Mouse (Mus musculus) heart, adult 2 months (tissue): ENCODE measurements around the gene Slc30a9. TPM values are rescaled to one million over a fixed set of nuclear protein-coding genes. Genes with fewer than 3 reads are reported as not detected.
A peak's percentile ranks its signal among the peaks of the same experiment; 100 is the strongest.

Experiments used
- DNase-seq, 2 experiments: peaks; one replicate each; pipeline ENCODE4 v3.0.0; 2021
- H3K27ac ChIP-seq: fragments of 200-600 bp; 2 replicates; pipeline ENCODE4 v1.8.1; 2022
- H3K27me3 ChIP-seq: fragments of 200-500 bp; 2 replicates; pipeline ENCODE4 v1.6.1; 2012; ENCODE audit warnings: mild to moderate bottlenecking, low read length, inconsistent platforms, mixed read lengths; ENCODE audit not compliant: control insufficient read depth, insufficient read depth
- H3K36me3 ChIP-seq: fragments of 200-500 bp; 2 replicates; pipeline ENCODE4 v1.6.1; 2012; ENCODE audit warnings: low read length, inconsistent platforms; ENCODE audit not compliant: control insufficient read depth, insufficient read depth
- H3K4me1 ChIP-seq: fragments of 200-500 bp; 2 replicates; pipeline ENCODE4 v1.6.1; 2011; ENCODE audit warnings: low read length; ENCODE audit not compliant: control insufficient read depth, insufficient read depth
- H3K4me3 ChIP-seq: fragments of 200-600 bp; 2 replicates; pipeline ENCODE4 v1.8.1; 2022
- H3K79me2 ChIP-seq: fragments of 200-500 bp; replicated peaks from 2 replicates; pipeline ENCODE4 v1.6.1; 2012; ENCODE audit warnings: mild to moderate bottlenecking, inconsistent platforms, low read length, moderate library complexity, mixed read lengths; ENCODE audit not compliant: control insufficient read depth, insufficient read depth
- H3K9ac ChIP-seq: fragments of 200-500 bp; 2 replicates; pipeline ENCODE4 v1.6.1; 2012; ENCODE audit warnings: low read depth, mild to moderate bottlenecking, control low read depth, inconsistent platforms, low read length, mixed read lengths
- CTCF ChIP-seq: fragments of 200-600 bp; IDR thresholded peaks from 2 replicates; pipeline ENCODE4 v1.8.1; 2022; ENCODE audit warnings: antibody characterized with exemption, mild to moderate bottlenecking, moderate library complexity
- EP300 ChIP-seq: fragments of 200-500 bp; IDR thresholded peaks from 2 replicates; pipeline ENCODE4 v1.6.1; 2011; ENCODE audit warnings: low read depth, low read length, control low read depth; ENCODE audit not compliant: insufficient read depth
- POLR2A ChIP-seq: fragments of 200-500 bp; IDR thresholded peaks from 2 replicates; pipeline ENCODE4 v1.6.1; 2011; ENCODE audit warnings: mild to moderate bottlenecking, low read depth, low read length, control low read depth; ENCODE audit not compliant: insufficient read depth
- WGBS: fragments of 180-500 bp; shearing (Covaris S2); methylation state at CpG from one replicate; pipeline ENCODE4 v1.1.7; 2018; 5-methylcytosine and 5-hydroxymethylcytosine counted together
- intact Hi-C: fragments of 180-260 bp; cut with DNase I; formaldehyde crosslinking; loops from one replicate; pipeline ENCODE4 v1.15.1; 2025
- long read RNA-seq: library from polyadenylated mRNA; stranded (forward); transcript quantifications from one replicate; pipeline ENCODE4 v2.0.0, GENCODE M21; 2021
- polyA plus RNA-seq: library from polyadenylated mRNA; depleted of rRNA; stranded (reverse); fragments of >200 nt; gene quantifications from 2 replicates; pipeline ENCODE4 v1.2.3, GENCODE M21; 2012; rRNA removed
- total RNA-seq, 2 experiments: library from RNA; stranded (reverse); gene quantifications; 2 replicates each; pipeline ENCODE4 v1.2.3; 2021

The Slc30a9 gene
- 100 to 1,000 TPM; 156 to 171 TPM for total RNA-seq
- 36.2 and 97.0 TPM in 2 replicates for polyA plus RNA-seq
- long read RNA-seq, full-length matches to known transcripts: 241 of 265 reads
- long read RNA-seq, partial matches to known transcripts: 9 of 265 reads
- long read RNA-seq, other reads (novel, unspliced or antisense): 15 of 265 reads

DNA sequence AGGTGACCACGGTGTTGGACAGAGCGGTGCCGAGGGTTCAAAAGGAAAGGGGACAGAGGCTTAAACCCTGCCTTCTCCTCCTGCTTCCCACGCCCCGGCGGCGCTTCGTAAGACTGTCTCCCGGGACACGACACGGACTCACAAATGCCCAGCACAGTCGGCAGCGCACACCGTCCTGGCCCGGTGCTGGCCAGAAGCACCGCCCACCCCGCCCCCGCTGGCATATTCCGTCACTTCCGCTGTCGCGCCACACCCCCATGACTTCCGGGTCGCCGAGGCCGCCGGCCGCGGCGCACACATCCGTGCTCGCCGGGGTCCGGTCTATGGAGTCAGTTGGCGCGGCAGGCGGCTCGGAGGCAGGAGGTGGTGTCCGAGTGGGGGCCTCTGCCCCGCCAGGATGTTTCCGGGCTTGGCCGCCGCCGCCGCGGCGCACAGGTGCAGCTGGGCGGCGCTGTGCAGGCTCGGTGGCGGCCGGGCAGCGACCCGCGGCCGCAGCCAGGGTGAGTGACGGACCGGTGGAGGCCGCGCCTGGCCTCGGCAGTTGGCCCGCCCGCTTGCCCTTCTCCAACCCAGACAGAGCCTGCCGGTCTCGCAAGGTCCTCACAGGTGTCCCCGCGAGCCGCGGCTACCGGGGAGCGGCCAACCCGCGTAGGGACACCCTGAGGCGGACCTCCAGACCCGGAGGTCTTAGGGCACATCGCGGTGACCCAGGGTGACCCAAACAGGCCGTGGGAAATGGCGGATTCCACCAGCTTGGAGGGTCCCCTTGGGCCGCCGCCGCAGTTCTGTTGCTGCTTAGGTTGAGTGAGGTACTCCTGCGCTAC is at the start of gene Slc30a9:
Gene Slc30a9 (plus strand): TSS at position 258 of the 824 bp plus-strand sequence.
- H3K36me3 ChIP-seq: peaks cover 11% of the 10 kb centered on the region
- peak within 1 kb of the TSS; percentile 85 for H3K4me3 ChIP-seq
- intact Hi-C loops: loop anchor here (2.0 kb wide), 1 partner anchor 46 kb away; the partner anchor contains the start of gene Tmem33
- peaks cover 7% of the 10 kb centered on the region for H3K79me2 ChIP-seq
- peak within 1 kb of the TSS; percentile 95 for H3K9ac ChIP-seq
- peaks cover 1% of the 10 kb centered on the region; the same call in 1 of the 2 replicates for H3K4me1 ChIP-seq
- TF ChIP-seq EP300 (peak; percentile 63; the same call in 1 of the 2 replicates), POLR2A (peak; percentile 95), CTCF (peak; percentile 51)
- WGBS: 1% methylated on average over 83 of the region's 83 CpGs
- peak; percentile 93 to 96 for DNase-seq
- H3K27me3 ChIP-seq: no peaks in the 10 kb centered on the region
- peak within 1 kb of the TSS; percentile 93 for H3K27ac ChIP-seq

DNA sequence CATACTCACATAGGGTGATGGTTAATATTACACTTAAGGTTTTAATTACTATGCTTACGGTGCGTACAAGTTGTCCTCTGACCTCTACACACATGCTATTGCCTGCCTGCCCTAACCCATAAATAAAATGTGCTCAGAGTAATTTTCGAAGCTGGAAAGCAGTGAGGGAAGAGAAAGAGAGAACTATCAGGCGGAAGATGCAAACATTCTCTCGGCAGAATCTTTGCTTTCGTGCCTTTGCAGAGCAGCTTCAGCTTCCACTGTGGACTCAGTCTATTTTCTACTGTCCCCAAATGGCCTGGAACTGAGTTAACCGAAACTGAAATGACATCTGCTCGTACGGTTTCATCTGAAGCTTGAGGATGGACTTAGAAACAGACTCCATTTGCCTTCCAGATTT is 48.3 kb upstream of the Slc30a9 start:
- 84% methylated on average over 9 of the region's 9 CpGs for WGBS
- peaks cover 7% of the 10 kb centered on the region for H3K36me3 ChIP-seq
- H3K9ac ChIP-seq: no peak overlapping the region
- H3K27me3 ChIP-seq: no peaks in the 10 kb centered on the region
- TF ChIP-seq POLR2A: no peak
- no peak for TF ChIP-seq EP300
- no peak for TF ChIP-seq CTCF
- DNase-seq: no peak
- H3K4me3 ChIP-seq: no peak overlapping the region
- no peak overlapping the region for H3K27ac ChIP-seq
- peaks cover 2% of the 10 kb centered on the region; the same call in 1 of the 2 replicates for H3K4me1 ChIP-seq
- intact Hi-C loops: no loop called here
- H3K79me2 ChIP-seq: 0 out of 2 replicates have a peak, but pooled peaks cover 2% of the 10 kb centered on the region

DNA sequence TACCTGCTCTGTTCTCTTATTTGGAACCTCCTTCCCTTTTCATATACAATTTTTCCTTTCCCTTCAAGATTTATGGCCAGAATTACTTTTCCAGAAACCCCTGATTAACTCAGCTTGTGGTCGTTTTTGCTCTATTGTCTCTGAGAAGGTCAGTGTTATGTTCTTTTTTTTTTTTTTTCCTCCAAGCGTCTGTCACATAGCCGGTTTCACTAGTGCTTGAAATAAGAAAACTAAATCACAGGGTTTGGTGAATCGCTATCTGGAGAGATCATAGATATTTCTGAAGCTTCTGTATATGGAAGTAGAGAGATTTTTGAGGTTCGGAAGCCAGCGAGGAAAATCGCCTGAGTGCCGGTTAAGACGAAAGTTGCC is 46.6 kb upstream of the Slc30a9 start:
- H3K4me1 ChIP-seq: peaks cover 2% of the 10 kb centered on the region; the same call in 1 of the 2 replicates
- peak overlapping the region; percentile 95 for H3K27ac ChIP-seq
- peaks cover 10% of the 10 kb centered on the region for H3K36me3 ChIP-seq
- H3K4me3 ChIP-seq: peak overlapping the region; percentile 93
- peak overlapping the region; percentile 58; the same call in 1 of the 2 replicates for H3K9ac ChIP-seq
- no peak for TF ChIP-seq EP300
- no peak for TF ChIP-seq CTCF
- no peak for TF ChIP-seq POLR2A
- DNase-seq: no peak
- intact Hi-C loops: loop anchor here (2.0 to 5.0 kb wide), 2 partner anchors 47 to 167 kb away; partner anchors contain the start of genes Bend4 and Slc30a9
- no peaks in the 10 kb centered on the region for H3K27me3 ChIP-seq
- H3K79me2 ChIP-seq: 0 out of 2 replicates have a peak, but pooled peaks cover 2% of the 10 kb centered on the region
- WGBS: under 1% methylated on average over 9 of the region's 9 CpGs

DNA sequence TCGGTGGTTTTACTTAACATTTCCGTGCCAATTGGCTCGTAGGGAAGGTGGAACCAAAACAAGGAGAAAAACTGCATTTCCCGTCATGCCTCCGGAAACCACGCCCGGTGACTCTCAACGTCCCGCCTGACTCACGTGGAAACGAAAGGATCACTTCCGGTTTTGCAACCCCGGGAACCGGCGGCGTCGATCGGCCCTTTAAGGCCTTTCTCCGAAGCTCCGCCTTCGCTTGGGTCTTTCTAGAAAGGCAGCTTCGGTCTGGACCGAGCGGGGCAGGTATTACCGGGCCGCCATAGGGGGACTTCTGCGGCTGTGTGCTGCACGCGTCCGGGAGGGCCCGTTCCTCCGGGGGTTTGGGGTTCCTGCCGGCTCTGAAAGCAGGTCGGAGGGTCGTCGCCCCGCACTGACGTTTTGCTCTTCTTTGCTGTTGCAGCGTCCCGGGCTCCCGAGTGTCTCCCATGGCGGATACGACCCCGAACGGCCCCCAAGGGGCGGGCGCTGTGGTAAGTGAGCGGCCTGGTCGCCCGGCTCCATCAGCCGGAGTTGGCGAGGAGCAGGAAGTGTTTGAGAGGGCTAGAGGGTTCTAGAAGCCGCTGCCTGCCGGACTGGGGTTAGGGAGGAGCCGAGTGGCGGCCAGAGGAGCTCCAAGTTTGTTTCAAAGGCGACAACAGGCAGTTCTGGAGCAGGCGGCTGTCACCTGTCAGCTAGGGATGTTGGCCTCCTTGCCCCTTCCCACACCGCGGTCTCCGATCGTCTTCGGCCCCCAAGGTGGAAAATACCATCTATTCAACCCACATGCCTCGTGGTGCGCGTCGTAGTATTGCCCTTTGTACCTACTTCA is 46.0 kb upstream of the Slc30a9 start, which contains the start of gene Tmem33:
Gene Tmem33 (plus strand): TSS at position 35 of the 841 bp plus-strand sequence.
- peak; percentile 91 to 95 for DNase-seq
- H3K4me3 ChIP-seq: peak within 1 kb of the TSS; percentile 93
- intact Hi-C loops: loop anchor here (2.0 to 5.0 kb wide), 2 partner anchors 46 to 167 kb away; partner anchors contain the start of genes Bend4 and Slc30a9
- peak within 1 kb of the TSS; percentile 91 for H3K9ac ChIP-seq
- H3K27me3 ChIP-seq: no peaks in the 10 kb centered on the region
- H3K27ac ChIP-seq: peak within 1 kb of the TSS; percentile 95
- peaks cover 2% of the 10 kb centered on the region; the same call in 1 of the 2 replicates for H3K4me1 ChIP-seq
- 0 out of 2 replicates have a peak, but pooled peaks cover 2% of the 10 kb centered on the region for H3K79me2 ChIP-seq
- TF ChIP-seq POLR2A (peak; percentile 69; the same call in 1 of the 2 replicates), EP300 (peak; percentile 72), CTCF (no peak)
- under 1% methylated on average over 67 of the region's 67 CpGs for WGBS
- H3K36me3 ChIP-seq: peaks cover 10% of the 10 kb centered on the region

DNA sequence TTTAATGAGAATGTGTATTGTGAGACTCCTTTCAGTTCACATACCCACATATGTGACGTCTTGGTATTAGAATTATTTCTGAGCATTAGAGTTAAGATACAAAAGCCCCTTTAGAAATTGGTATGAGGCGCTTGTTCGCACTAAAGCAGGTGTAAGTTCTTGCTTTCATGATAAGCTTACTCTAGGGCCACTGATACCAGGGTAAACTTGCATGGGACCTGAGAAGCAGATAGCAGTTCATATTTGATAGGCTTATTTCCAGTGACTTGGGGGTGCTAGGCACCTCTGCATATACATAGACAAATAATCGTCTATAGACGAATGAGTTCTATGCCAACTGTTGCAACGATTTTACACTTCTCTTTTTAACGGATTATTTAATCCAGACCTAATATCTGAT is 43.8 kb upstream of the Slc30a9 start:
- Histone ChIP-seq H3K36me3 (peaks cover 10% of the 10 kb centered on the region), H3K9ac (no peak overlapping the region), H3K27me3 (no peaks in the 10 kb centered on the region), H3K4me3 (no peak overlapping the region), H3K79me2 (0 out of 2 replicates have a peak, but pooled peaks cover 2% of the 10 kb centered on the region), H3K27ac (no peak overlapping the region), H3K4me1 (peaks cover 2% of the 10 kb centered on the region; the same call in 1 of the 2 replicates)
- DNase-seq: no peak
- intact Hi-C loops: loop anchor here (5.0 kb wide), 1 partner anchor 164 kb away; the partner anchor contains the start of gene Bend4
- 90% methylated on average over 7 of the region's 7 CpGs for WGBS
- no peak for TF ChIP-seq CTCF
- no peak for TF ChIP-seq EP300
- no peak for TF ChIP-seq POLR2A
